Mouse (Mus musculus) kidney, postnatal 0 days (tissue): ENCODE measurements around the gene Prcd. TPM values are rescaled to one million over a fixed set of nuclear protein-coding genes. Genes with fewer than 3 reads are reported as not detected.
"Not testable (repeated sequence)": the region's sequence is repeated elsewhere in the genome, so short reads cannot be mapped to it uniquely, and the experiment has no call there.

Experiments
- ATAC-seq: fragments of 200-750 bp; cut with Nextera tagmentation; replicated peaks from 2 replicates; pipeline ENCODE4 v1.8.0; 2017; ENCODE audit warnings: low read depth, moderate number of reproducible peaks, moderate TSS enrichment, moderate library complexity; ENCODE audit not compliant: low FRiP score
- DNase-seq: peaks from one replicate; pipeline ENCODE4 v3.0.0-alpha.2; 2016; ENCODE audit warnings: low spot score
- H3K27ac ChIP-seq: fragments of 300-500 bp; sonication (generic); 2 replicates; pipeline ENCODE4 v1.5.1; 2014; ENCODE audit warnings: mild to moderate bottlenecking
- H3K27me3 ChIP-seq: fragments of 300-500 bp; sonication (generic); 2 replicates; pipeline ENCODE4 v1.6.1; 2014; ENCODE audit warnings: low read length, mixed read lengths; ENCODE audit not compliant: insufficient read depth
- H3K36me3 ChIP-seq: fragments of 300-500 bp; sonication (generic); 2 replicates; pipeline ENCODE4 v1.6.1; 2014; ENCODE audit warnings: low read length, mixed read lengths; ENCODE audit not compliant: insufficient read depth
- H3K4me1 ChIP-seq: fragments of 300-500 bp; sonication (generic); replicated peaks from 2 replicates; pipeline ENCODE4 v1.6.1; 2014; ENCODE audit warnings: antibody characterized with exemption, low read length, mixed read lengths; ENCODE audit not compliant: insufficient read depth
- H3K4me2 ChIP-seq: fragments of 300-500 bp; sonication (generic); 2 replicates; pipeline ENCODE4 v1.6.1; 2014; ENCODE audit warnings: mild to moderate bottlenecking, low read length, moderate library complexity, mixed read lengths
- H3K4me3 ChIP-seq: fragments of 300-500 bp; sonication (generic); replicated peaks from 2 replicates; pipeline ENCODE4 v1.5.1; 2014; ENCODE audit warnings: low read depth, low read length
- H3K9ac ChIP-seq: fragments of 300-500 bp; sonication (generic); 2 replicates; pipeline ENCODE4 v1.6.1; 2014; ENCODE audit warnings: low read depth, low read length
- H3K9me3 ChIP-seq: fragments of 300-500 bp; sonication (generic); replicated peaks from 2 replicates; pipeline ENCODE4 v1.6.1; 2016; ENCODE audit warnings: low read length, inconsistent platforms, mixed read lengths
- CTCF ChIP-seq: IDR thresholded peaks from 2 replicates; pipeline ENCODE4 v1.5.1; 2016; ENCODE audit warnings: antibody characterized with exemption, low read depth, mild to moderate bottlenecking, moderate library complexity
- WGBS: fragments of 180-500 bp; shearing (Covaris S2); extraction: QIAGEN DNeasy Blood & Tissue Kit; methylation state at CpG from one replicate; pipeline ENCODE4 v1.1.7; 2014; 5-methylcytosine and 5-hydroxymethylcytosine counted together
- polyA plus RNA-seq: library from polyadenylated mRNA; unstranded; fragments of >200 nt; fragmentation: Nextera tagmentation; extraction: Ambion mirVana; gene quantifications from 2 replicates; pipeline ENCODE4 v1.2.1, GENCODE M21; 2015

Prcd gene
- polyA plus RNA-seq, 1 experiment from 2014 or later, result 1.3 TPM

DNA sequence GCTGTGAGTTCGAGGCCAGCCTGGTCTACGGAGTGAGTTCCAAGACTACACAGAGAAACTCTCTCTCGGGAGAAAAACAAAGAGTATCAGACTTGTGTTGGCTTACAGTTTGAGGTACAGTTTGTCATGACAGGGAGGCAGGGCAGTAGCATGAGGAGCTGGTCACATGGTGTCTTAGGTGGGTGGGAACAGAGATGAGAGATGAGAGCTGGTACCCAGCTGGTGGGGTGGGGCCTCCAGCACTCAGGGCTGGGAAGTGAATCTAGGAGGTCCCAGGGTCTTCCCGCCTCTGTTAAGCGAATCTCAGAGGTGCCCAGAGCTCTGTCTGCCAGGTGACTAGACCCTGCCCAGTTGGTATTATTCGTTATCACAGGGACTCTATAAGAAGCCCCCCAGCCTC, 23.9 kb upstream of the Prcd start:
- Histone ChIP-seq H3K4me2 (no peak overlapping the region), H3K27ac (no peak overlapping the region), H3K4me1 (no peaks in the 10 kb centered on the region), H3K9me3 (no peaks in the 10 kb centered on the region), H3K9ac (no peak overlapping the region), H3K27me3 (no peaks in the 10 kb centered on the region), H3K36me3 (no peaks in the 10 kb centered on the region), H3K4me3 (no peak overlapping the region)
- ATAC-seq, result no peak
- WGBS, result 91% methylated on average over 6 of the region's 6 CpGs
- TF ChIP-seq CTCF, result no peak
- no peak for DNase-seq

- H3K4me1 ChIP-seq, result no peaks in the 10 kb centered on the region
- no peak overlapping the region for H3K27ac ChIP-seq
- no peak overlapping the region for H3K4me2 ChIP-seq
- H3K27me3 ChIP-seq, result no peaks in the 10 kb centered on the region
- H3K4me3 ChIP-seq, result no peak overlapping the region
- H3K9me3 ChIP-seq, result no peaks in the 10 kb centered on the region
- no peaks in the 10 kb centered on the region for H3K36me3 ChIP-seq
- no peak for TF ChIP-seq CTCF
- 32% methylated on average over 12 of the region's 12 CpGs for WGBS
- DNase-seq (no peak), ATAC-seq (no peak)
- no peak overlapping the region for H3K9ac ChIP-seq
Observed at GRCm38 (mm10) chr11:116630171-116630965, 23.0 kb upstream of the Prcd start.

GRCm38 (mm10) chr11:116632962-116633361, 20.4 kb upstream of the Prcd start:
- Histone ChIP-seq H3K27ac (no peak overlapping the region), H3K4me1 (no peaks in the 10 kb centered on the region)
- no peak for ATAC-seq

GRCm38 (mm10) chr11:116636607-116637006, 16.7 kb upstream of the Prcd start:
- not testable (repeated sequence) for H3K36me3 ChIP-seq, H3K9me3 ChIP-seq, H3K4me1 ChIP-seq, H3K9ac ChIP-seq, ATAC-seq, H3K4me3 ChIP-seq, DNase-seq, H3K27me3 ChIP-seq, H3K4me2 ChIP-seq, H3K27ac ChIP-seq
- peak; percentile 31; the same call in 1 of the 2 replicates for TF ChIP-seq CTCF
- 70% methylated on average over 8 of the region's 8 CpGs for WGBS

More at GRCm38 (mm10) chr11:116632962-116633361, 20.4 kb upstream of the Prcd start:
- no peaks in the 10 kb centered on the region for H3K27me3 ChIP-seq
- DNase-seq, result no peak
- no peak overlapping the region for H3K4me3 ChIP-seq
- no peak overlapping the region for H3K4me2 ChIP-seq
- TF ChIP-seq CTCF, result no peak
- 69% methylated on average over 10 of the region's 10 CpGs for WGBS
- H3K36me3 ChIP-seq, result no peaks in the 10 kb centered on the region
- no peak overlapping the region for H3K9ac ChIP-seq
- H3K9me3 ChIP-seq, result no peaks in the 10 kb centered on the region

- DNase-seq, result no peak
Observed at GRCm38 (mm10) chr11:116641168-116641567, 12.2 kb upstream of the Prcd start.

GRCm38 (mm10) chr11:116641731-116642130, 11.6 kb upstream of the Prcd start:
- Histone ChIP-seq H3K9ac (no peak overlapping the region), H3K4me1 (peaks cover 3% of the 10 kb centered on the region; the same call in 1 of the 2 replicates), H3K4me2 (no peak overlapping the region), H3K27ac (no peak overlapping the region), H3K27me3 (no peaks in the 10 kb centered on the region), H3K36me3 (no peaks in the 10 kb centered on the region), H3K9me3 (no peaks in the 10 kb centered on the region), H3K4me3 (no peak overlapping the region)
- DNase-seq, result no peak
- no peak for ATAC-seq
- no peak for TF ChIP-seq CTCF
- 72% methylated on average over 3 of the region's 3 CpGs for WGBS

More at GRCm38 (mm10) chr11:116641168-116641567, 12.2 kb upstream of the Prcd start:
- Histone ChIP-seq H3K9me3 (no peaks in the 10 kb centered on the region), H3K27me3 (no peaks in the 10 kb centered on the region), H3K4me1 (peaks cover 3% of the 10 kb centered on the region; the same call in 1 of the 2 replicates), H3K27ac (no peak overlapping the region), H3K9ac (no peak overlapping the region), H3K4me2 (no peak overlapping the region), H3K36me3 (no peaks in the 10 kb centered on the region), H3K4me3 (no peak overlapping the region)
- no peak for ATAC-seq
- WGBS, result 43% methylated on average over 5 of the region's 5 CpGs
- TF ChIP-seq CTCF, result peak; percentile 61
